Mouse (Mus musculus) megakaryocyte, embryonic 14.5 days (primary cell): ENCODE results near the gene Afmid.

Experiments
- FLI1 ChIP-seq: IDR thresholded peaks from 2 replicates; pipeline ENCODE4 v1.6.1; 2012; ENCODE audit warnings: low read length, inconsistent platforms, mixed read lengths
- GATA1 ChIP-seq: IDR thresholded peaks from 3 replicates; pipeline ENCODE4 v1.6.1; 2012; ENCODE audit warnings: mixed read lengths, low read length, inconsistent platforms, borderline replicate concordance

- TF ChIP-seq GATA1 (no peak), FLI1 (no peak)
These were observed 47.7 kb upstream of the Afmid start for GRCm38 (mm10) chr11:117778031-117778430.
